Mouse (Mus musculus): ENCODE results near the gene Tnfrsf17. TPM values are rescaled to one million over a fixed set of nuclear protein-coding genes. Genes with fewer than 3 reads are reported as not detected.

The Tnfrsf17 gene
- polyA plus RNA-seq (2012; rRNA removed) = 1.2 and 2.7 TPM in 2 replicates

- TF ChIP-seq CTCF (IDR thresholded peaks at IDR 0.05; ENCODE audit: borderline replicate concordance, control insufficient read depth, extremely low read depth, insufficient read depth, low read length, poor library complexity) (no peak), POLR2A (IDR thresholded peaks at IDR 0.05; ENCODE audit: control insufficient read depth, extremely low read depth, insufficient read depth, low read length, poor library complexity) (no peak)
- H3K4me1 ChIP-seq (replicated peaks; ENCODE audit: control insufficient read depth, insufficient read depth, low read length) = peaks cover 7% of the 10 kb centered on the region
- H3K36me3 ChIP-seq (ENCODE audit: control insufficient read depth, insufficient read depth, low read length) = no peaks in the 10 kb centered on the region
- no peaks in the 10 kb centered on the region for H3K27me3 ChIP-seq (ENCODE audit: control insufficient read depth, insufficient read depth, low read length)
- no peak within 1 kb of the TSS for H3K4me3 ChIP-seq (ENCODE audit: control insufficient read depth, insufficient read depth, low read length)
- WGBS = 85% methylated on average over 7 of the region's 7 CpGs
- no peak within 1 kb of the TSS for H3K27ac ChIP-seq (ENCODE audit: control insufficient read depth, insufficient read depth, low read length)
- no peak for DNase-seq
Observed at GRCm38 (mm10) chr16:11313512-11313911, at the start of gene Tnfrsf17. Tnfrsf17 (plus strand) TSS chr16:11313812.

DNA sequence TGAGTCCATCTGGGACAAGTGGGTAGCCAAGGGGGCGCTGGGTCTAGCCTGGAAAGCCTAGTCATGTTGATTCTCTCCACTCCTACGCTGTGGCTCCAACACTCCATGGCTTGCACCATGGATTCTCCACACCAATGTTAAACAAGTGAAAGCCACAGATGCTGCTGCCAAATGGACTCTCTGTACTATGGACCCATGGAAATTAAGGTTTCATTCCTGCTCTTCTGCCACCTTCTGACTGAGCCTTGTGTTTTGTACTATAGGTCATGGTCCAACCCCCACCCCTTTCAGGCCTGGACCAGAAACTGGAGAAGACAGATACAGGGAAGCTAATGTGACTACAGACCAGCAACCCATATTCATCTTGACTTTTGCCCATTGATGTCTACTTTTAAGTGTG is 47.1 kb upstream of the Tnfrsf17 start:
- no peak for DNase-seq
- no peak overlapping the region for H3K27ac ChIP-seq (ENCODE audit: control insufficient read depth, insufficient read depth, low read length)

DNA sequence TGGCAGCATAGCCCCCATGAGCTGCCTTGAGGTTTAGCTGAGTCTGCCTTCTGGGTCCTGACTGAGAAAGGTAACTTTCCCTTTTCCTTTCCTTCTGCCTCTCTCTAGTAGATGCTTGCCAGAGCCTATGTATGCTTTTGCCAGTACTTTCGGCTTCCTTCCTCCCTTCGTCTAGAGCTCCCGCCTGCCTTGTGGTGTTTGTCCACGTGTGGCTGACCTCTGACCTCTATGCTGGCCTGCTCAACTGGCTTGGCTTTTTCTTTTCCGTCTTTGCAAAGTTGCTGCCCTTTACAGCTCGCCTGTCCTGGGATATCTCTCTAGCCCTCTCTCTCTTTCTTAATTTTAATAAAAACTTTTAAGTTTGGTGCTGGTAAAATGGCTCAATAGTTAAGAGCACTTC is 43.8 kb upstream of the Tnfrsf17 start:
- no peaks in the 10 kb centered on the region for H3K27me3 ChIP-seq (ENCODE audit: control insufficient read depth, insufficient read depth, low read length)
- no peak for DNase-seq
- TF ChIP-seq CTCF (IDR thresholded peaks at IDR 0.05; ENCODE audit: borderline replicate concordance, control insufficient read depth, extremely low read depth, insufficient read depth, low read length, poor library complexity) (no peak), POLR2A (IDR thresholded peaks at IDR 0.05; ENCODE audit: control insufficient read depth, extremely low read depth, insufficient read depth, low read length, poor library complexity) (no peak)
- no peak overlapping the region for H3K4me3 ChIP-seq (ENCODE audit: control insufficient read depth, insufficient read depth, low read length)
- WGBS = 72% methylated on average over 6 of the region's 6 CpGs
- no peak overlapping the region for H3K27ac ChIP-seq (ENCODE audit: control insufficient read depth, insufficient read depth, low read length)
- no peaks in the 10 kb centered on the region for H3K36me3 ChIP-seq (ENCODE audit: control insufficient read depth, insufficient read depth, low read length)
- H3K4me1 ChIP-seq (replicated peaks; ENCODE audit: control insufficient read depth, insufficient read depth, low read length) = no peaks in the 10 kb centered on the region

More for the DNA sequence above, 47.1 kb upstream of the Tnfrsf17 start:
- H3K4me1 ChIP-seq (replicated peaks; ENCODE audit: control insufficient read depth, insufficient read depth, low read length) = no peaks in the 10 kb centered on the region
- H3K4me3 ChIP-seq (ENCODE audit: control insufficient read depth, insufficient read depth, low read length) = no peak overlapping the region
- 92% methylated on average over 2 of the region's 2 CpGs for WGBS
- TF ChIP-seq POLR2A (IDR thresholded peaks at IDR 0.05; ENCODE audit: control insufficient read depth, extremely low read depth, insufficient read depth, low read length, poor library complexity) (no peak), CTCF (IDR thresholded peaks at IDR 0.05; ENCODE audit: borderline replicate concordance, control insufficient read depth, extremely low read depth, insufficient read depth, low read length, poor library complexity) (no peak)
- H3K27me3 ChIP-seq (ENCODE audit: control insufficient read depth, insufficient read depth, low read length) = no peaks in the 10 kb centered on the region
- H3K36me3 ChIP-seq (ENCODE audit: control insufficient read depth, insufficient read depth, low read length) = no peaks in the 10 kb centered on the region

DNA sequence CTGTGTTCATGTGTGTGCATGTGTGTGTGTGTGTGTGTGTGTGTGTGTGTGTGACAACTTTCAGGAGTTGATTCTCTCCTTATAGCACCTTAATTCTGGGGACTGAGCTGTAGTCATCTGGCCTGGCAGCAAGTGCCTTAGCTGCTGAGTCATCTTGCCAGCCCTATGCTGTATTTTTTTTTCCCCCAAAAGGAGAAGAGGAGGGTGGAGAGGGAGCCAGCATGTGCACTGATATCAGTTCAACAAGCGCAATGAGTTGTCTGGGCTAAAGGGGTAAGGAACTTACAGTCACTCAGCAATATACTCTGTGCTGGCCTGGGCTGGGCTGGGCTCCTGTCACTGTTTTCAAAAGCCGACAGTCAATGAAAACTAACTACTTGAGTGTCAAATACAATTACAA is 43.0 kb upstream of the Tnfrsf17 start:
- H3K36me3 ChIP-seq (ENCODE audit: control insufficient read depth, insufficient read depth, low read length) = no peaks in the 10 kb centered on the region
- no peaks in the 10 kb centered on the region for H3K4me1 ChIP-seq (replicated peaks; ENCODE audit: control insufficient read depth, insufficient read depth, low read length)
- DNase-seq = no peak
- no peaks in the 10 kb centered on the region for H3K27me3 ChIP-seq (ENCODE audit: control insufficient read depth, insufficient read depth, low read length)
- H3K27ac ChIP-seq (ENCODE audit: control insufficient read depth, insufficient read depth, low read length) = no peak overlapping the region
- no peak for TF ChIP-seq POLR2A (IDR thresholded peaks at IDR 0.05; ENCODE audit: control insufficient read depth, extremely low read depth, insufficient read depth, low read length, poor library complexity)
- TF ChIP-seq CTCF (IDR thresholded peaks at IDR 0.05; ENCODE audit: borderline replicate concordance, control insufficient read depth, extremely low read depth, insufficient read depth, low read length, poor library complexity) = no peak
- no peak overlapping the region for H3K4me3 ChIP-seq (ENCODE audit: control insufficient read depth, insufficient read depth, low read length)
- 48% methylated on average over 2 of the region's 2 CpGs for WGBS

DNA sequence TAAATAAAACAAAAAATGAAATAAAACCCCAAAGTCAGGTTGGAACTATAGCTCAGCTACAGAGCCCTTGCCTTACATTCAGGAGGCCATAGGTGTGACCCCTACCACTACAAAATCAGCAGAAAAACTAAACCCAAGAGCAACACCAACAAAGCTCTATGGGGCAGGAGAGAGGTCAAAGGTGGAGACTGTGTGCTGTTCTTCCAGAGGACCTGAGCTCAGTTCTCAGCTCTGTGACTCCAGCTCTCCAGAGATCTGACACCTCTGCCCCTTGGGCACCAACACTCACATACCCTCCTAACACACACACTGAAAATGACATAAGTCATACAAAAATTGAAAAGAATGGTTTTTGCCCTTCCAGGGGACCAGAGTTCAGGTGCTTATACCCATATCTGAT is 42.5 kb upstream of the Tnfrsf17 start:
- no peak for DNase-seq
- H3K27me3 ChIP-seq (ENCODE audit: control insufficient read depth, insufficient read depth, low read length) = no peaks in the 10 kb centered on the region
- no peak overlapping the region for H3K4me3 ChIP-seq (ENCODE audit: control insufficient read depth, insufficient read depth, low read length)
- no peaks in the 10 kb centered on the region for H3K4me1 ChIP-seq (replicated peaks; ENCODE audit: control insufficient read depth, insufficient read depth, low read length)
- no peak for TF ChIP-seq POLR2A (IDR thresholded peaks at IDR 0.05; ENCODE audit: control insufficient read depth, extremely low read depth, insufficient read depth, low read length, poor library complexity)
- no peak for TF ChIP-seq CTCF (IDR thresholded peaks at IDR 0.05; ENCODE audit: borderline replicate concordance, control insufficient read depth, extremely low read depth, insufficient read depth, low read length, poor library complexity)
- H3K36me3 ChIP-seq (ENCODE audit: control insufficient read depth, insufficient read depth, low read length) = no peaks in the 10 kb centered on the region
- H3K27ac ChIP-seq (ENCODE audit: control insufficient read depth, insufficient read depth, low read length) = no peak overlapping the region

- Histone ChIP-seq H3K4me3 (ENCODE audit: control insufficient read depth, insufficient read depth, low read length) (no peak overlapping the region), H3K27me3 (ENCODE audit: control insufficient read depth, insufficient read depth, low read length) (no peaks in the 10 kb centered on the region), H3K36me3 (ENCODE audit: control insufficient read depth, insufficient read depth, low read length) (no peaks in the 10 kb centered on the region), H3K27ac (ENCODE audit: control insufficient read depth, insufficient read depth, low read length) (no peak overlapping the region), H3K4me1 (replicated peaks; ENCODE audit: control insufficient read depth, insufficient read depth, low read length) (no peaks in the 10 kb centered on the region)
- TF ChIP-seq CTCF (IDR thresholded peaks at IDR 0.05; ENCODE audit: borderline replicate concordance, control insufficient read depth, extremely low read depth, insufficient read depth, low read length, poor library complexity) (no peak), POLR2A (IDR thresholded peaks at IDR 0.05; ENCODE audit: control insufficient read depth, extremely low read depth, insufficient read depth, low read length, poor library complexity) (no peak)
- no peak for DNase-seq
- WGBS = 84% methylated on average over 3 of the region's 3 CpGs
Observed at GRCm38 (mm10) chr16:11276888-11277287, 36.7 kb upstream of the Tnfrsf17 start.

- TF ChIP-seq CTCF (IDR thresholded peaks at IDR 0.05; ENCODE audit: borderline replicate concordance, control insufficient read depth, extremely low read depth, insufficient read depth, low read length, poor library complexity) (no peak), POLR2A (IDR thresholded peaks at IDR 0.05; ENCODE audit: control insufficient read depth, extremely low read depth, insufficient read depth, low read length, poor library complexity) (no peak)
- Histone ChIP-seq H3K36me3 (ENCODE audit: control insufficient read depth, insufficient read depth, low read length) (no peaks in the 10 kb centered on the region), H3K4me3 (ENCODE audit: control insufficient read depth, insufficient read depth, low read length) (no peak overlapping the region), H3K27me3 (ENCODE audit: control insufficient read depth, insufficient read depth, low read length) (no peaks in the 10 kb centered on the region), H3K27ac (ENCODE audit: control insufficient read depth, insufficient read depth, low read length) (no peak overlapping the region), H3K4me1 (replicated peaks; ENCODE audit: control insufficient read depth, insufficient read depth, low read length) (no peaks in the 10 kb centered on the region)
- DNase-seq = no peak
- WGBS = 96% methylated on average over 6 of the region's 6 CpGs
Observed at GRCm38 (mm10) chr16:11278778-11279177, 34.8 kb upstream of the Tnfrsf17 start.

Measured in thymus, adult 2 months (tissue).